Mouse (Mus musculus): ENCODE data around the gene Gm45623.

The Gm45623 gene

GRCm38 (mm10) chr13:56752474-56753191, 994 bp downstream of the Gm45623 start:
- no peak for DNase-seq

GRCm38 (mm10) chr13:56751774-56752173, 1.9 kb downstream of the Gm45623 start:
- no peak for DNase-seq

- no peak for DNase-seq
Observed at GRCm38 (mm10) chr13:56749377-56749776, 4.2 kb downstream of the Gm45623 start.

- no peak for DNase-seq
Observed at GRCm38 (mm10) chr13:56747554-56747953, 6.1 kb downstream of the Gm45623 start.

DNA sequence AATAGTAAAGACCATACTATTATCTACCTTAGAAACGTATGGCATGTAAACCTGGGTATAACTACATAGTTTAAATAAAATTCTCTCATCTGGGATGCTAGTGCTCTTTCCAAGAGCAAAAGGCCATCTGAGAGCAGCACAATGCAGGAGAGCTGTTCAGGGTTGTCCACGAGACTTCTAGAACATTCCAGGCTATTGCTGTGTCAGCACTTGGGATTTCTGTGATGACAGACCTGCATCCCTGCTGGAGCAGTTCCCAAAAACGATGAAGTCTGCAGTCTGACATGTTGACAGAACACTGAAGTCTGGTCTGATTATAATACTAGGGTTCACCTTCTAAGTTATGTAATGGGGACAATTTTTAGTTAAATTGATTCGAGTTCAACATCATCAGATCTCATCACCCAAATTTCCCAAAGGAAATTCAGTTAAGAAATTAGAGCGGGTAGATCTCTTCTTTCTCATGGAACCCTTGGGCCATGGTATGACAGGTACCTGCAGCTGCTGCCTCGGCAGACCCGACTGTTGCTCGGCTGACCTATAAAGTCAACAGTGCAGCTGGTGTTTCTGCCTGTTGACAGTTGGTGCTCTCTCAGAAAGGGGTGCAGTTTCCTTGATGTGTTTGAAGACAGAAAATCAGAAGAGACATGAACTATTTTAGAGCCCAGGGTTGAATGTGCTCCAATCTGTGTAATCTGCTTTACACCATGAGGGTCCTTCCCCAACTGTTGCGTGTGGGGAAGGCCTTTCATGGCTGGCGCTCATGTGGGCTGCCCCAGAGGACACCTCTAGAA, 6.7 kb downstream of the Gm45623 start:
- DNase-seq = no peak

DNA sequence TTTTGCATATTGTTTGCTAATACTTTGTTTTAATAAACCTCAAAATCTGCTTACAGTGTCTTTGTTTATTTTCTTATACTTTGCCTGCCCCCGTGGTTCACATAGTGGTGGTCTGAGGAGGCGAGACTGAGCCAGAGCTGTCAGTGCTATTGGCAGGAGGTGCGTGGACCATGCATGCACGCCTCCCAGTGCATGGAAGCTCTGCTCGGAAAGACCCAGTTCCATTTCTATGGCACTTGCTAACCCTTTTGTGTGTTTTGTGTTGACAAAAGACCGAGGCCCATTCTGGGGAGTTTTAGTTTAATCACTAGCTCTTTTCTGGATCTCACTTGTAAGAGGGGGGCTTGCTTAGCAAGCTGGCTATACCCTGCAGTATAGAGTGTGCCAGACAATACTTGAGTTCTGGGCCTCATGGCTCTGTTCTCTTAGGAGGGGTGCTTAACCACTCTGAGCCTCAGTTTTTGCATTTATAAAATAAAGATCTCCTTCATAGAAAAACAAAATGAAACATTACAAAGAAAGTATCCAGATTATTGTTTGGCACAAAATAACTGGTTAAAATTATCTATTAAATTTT, 11.2 kb downstream of the Gm45623 start:
- no peak for DNase-seq

GRCm38 (mm10) chr13:56741691-56742090, 11.9 kb downstream of the Gm45623 start:
- DNase-seq = no peak

- no peak for DNase-seq
Observed at GRCm38 (mm10) chr13:56740496-56740895, 13.1 kb downstream of the Gm45623 start.

- DNase-seq = no peak
Observed at GRCm38 (mm10) chr13:56739556-56739955, 14.1 kb downstream of the Gm45623 start.

GRCm38 (mm10) chr13:56735212-56735875, 18.3 kb downstream of the Gm45623 start:
- peak; percentile 31 for DNase-seq

GRCm38 (mm10) chr13:56734617-56735016, 19.0 kb downstream of the Gm45623 start:
- no peak for DNase-seq

GRCm38 (mm10) chr13:56729046-56729445, 24.6 kb downstream of the Gm45623 start:
- DNase-seq = no peak

DNA sequence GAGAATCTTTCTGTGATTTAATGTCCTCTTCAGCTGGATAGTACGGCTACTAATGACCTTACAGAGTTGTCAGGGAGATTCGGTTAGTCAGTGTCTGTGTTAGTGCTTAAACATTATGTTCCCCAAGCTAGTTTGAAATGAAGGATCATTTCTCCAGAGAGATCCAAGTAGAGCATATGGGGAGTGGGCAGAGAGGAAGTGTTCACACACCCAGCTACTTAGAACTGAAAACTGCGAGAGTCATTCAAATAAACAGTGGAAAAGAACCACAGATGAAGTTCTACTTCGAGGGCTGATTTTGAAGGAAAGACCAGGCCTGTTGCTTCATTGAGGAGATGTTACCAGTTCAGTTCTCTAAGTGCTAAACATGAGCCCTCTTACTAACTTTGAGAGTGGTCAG, 27.1 kb downstream of the Gm45623 start:
- no peak for DNase-seq

GRCm38 (mm10) chr13:56712221-56712620, 41.4 kb downstream of the Gm45623 start:
- no peak for DNase-seq

DNA sequence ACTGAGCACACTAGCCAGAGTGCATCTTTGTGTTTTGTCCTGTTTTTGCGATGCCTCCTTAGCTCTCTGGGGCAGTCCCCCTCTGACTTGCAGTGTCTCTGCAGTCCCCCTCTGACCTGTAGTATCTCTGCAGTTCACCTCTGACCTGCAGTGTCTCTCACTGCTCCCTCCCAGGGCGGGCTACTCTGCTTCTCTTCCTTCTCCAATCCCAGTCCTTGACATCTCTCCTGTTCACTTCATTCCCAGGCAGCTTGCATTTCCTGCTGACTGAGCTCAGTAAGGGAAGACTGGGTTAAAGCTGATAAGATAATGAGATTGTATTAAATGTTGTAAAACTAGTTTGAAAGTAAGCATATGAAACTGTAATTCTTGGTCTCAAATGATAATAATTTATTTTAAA, 43.0 kb downstream of the Gm45623 start:
- DNase-seq = no peak

GRCm38 (mm10) chr13:56707606-56708005, 46.0 kb downstream of the Gm45623 start:
- no peak for DNase-seq

- DNase-seq = no peak
Observed at GRCm38 (mm10) chr13:56707111-56707510, 46.5 kb downstream of the Gm45623 start.

GRCm38 (mm10) chr13:56704596-56704995, 49.0 kb downstream of the Gm45623 start:
- DNase-seq = no peak

GRCm38 (mm10) chr13:56703871-56704321, 49.7 kb downstream of the Gm45623 start:
- DNase-seq = no peak

DNA sequence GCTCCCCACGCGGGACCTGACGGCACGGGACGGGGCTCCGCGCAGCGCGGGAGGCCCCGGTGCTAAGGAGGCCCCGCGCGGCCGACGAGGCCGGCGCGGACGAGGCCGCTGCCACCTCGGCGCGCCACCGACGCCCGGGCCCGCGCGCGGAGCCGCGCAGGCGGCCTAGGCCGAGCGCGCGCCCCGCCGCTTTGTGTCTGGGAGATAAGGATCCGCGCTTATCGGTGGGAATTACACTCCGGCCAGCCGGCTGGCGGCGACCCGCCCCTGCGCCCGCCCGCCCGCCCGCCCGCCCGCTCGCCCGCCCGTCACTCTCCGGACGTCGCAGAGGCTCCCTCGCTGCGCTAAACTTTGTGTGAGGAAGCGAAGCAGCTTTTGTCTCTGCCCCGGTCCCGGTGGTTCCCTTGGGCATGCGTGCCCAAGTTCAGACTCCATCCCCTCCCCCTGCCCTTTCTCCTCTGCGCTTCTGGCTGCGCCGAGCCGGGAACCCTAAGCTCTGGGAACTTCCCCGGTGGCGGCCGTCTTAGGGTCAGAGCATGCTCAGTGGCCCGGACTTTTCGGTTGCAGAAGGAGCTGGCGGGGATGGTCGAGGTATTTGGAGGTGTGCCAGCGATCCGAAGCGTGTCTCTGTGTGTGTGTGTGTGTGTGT, 50.3 kb downstream of the Gm45623 start:
- peak; percentile 58 for DNase-seq

- DNase-seq = peak; percentile 87
Observed at GRCm38 (mm10) chr13:56702469-56703221, 51.0 kb downstream of the Gm45623 start, which contains the start of gene Smad5. Smad5 (plus strand) TSS chr13:56703010.
